Mouse (Mus musculus): ENCODE data around the gene Irf8. TPM values are rescaled to one million over a fixed set of nuclear protein-coding genes. Genes with fewer than 3 reads are reported as not detected.

Irf8 gene
- polyA plus RNA-seq (2017; shearing (Covaris generic)), result 10 to 100 TPM; 17.0 to 47.4 TPM

GRCm38 (mm10) chr8:120735770-120736481 lies at the start of gene Irf8:
Gene Irf8 (plus strand): TSS chr8:120736358.

Other genes with a start within 250 kb of the Irf8 start
- 1 to 10 TPM; 7.3 to 9.7 TPM for gene Gins2, start 147.1 kb upstream of the Irf8 start, polyA plus RNA-seq (2017; shearing (Covaris generic))
- gene 1190005I06Rik, start 88.7 kb upstream of the Irf8 start, polyA plus RNA-seq (2017; shearing (Covaris generic)), result 1 to 10 TPM in 1 of 2 experiments, under 1 TPM in 1; 0.82 to 1.1 TPM
- gene Gm27021, start 68.3 kb upstream of the Irf8 start, polyA plus RNA-seq (2017; shearing (Covaris generic)), result under 1 TPM; 0.55 to 0.62 TPM
- gene Cox4i1, start 68.1 kb upstream of the Irf8 start, polyA plus RNA-seq (2017; shearing (Covaris generic)), result 100 to 1,000 TPM; 691 to 732 TPM
- gene Emc8, start 67.8 kb upstream of the Irf8 start, polyA plus RNA-seq (2017; shearing (Covaris generic)), result 10 to 100 TPM; 86.5 to 86.8 TPM